Mouse (Mus musculus): ENCODE measurements around the gene Abhd6.

The Abhd6 gene

DNA sequence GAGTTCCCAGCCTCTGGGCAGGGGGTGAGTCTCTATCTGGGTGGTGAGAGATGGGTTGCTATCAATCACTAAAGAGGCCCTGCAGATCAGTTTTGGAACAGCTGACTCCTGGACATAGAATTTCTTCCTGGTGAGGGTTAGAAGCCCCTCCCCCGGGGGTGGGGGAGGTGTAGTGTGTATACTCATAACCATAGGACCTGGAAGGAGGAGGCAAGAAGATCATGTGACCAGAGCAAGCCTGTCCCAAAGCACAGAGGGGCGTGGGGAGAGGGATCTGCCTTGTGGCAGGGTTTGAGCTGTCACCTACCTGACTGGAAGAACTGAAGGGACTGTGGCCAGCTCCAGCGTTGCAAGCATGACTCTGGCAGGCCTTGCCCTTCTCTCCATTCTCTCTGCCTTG lies 59.4 kb downstream of the Abhd6 start:
- DNase-seq (ENCODE audit: low spot score): no peak

DNA sequence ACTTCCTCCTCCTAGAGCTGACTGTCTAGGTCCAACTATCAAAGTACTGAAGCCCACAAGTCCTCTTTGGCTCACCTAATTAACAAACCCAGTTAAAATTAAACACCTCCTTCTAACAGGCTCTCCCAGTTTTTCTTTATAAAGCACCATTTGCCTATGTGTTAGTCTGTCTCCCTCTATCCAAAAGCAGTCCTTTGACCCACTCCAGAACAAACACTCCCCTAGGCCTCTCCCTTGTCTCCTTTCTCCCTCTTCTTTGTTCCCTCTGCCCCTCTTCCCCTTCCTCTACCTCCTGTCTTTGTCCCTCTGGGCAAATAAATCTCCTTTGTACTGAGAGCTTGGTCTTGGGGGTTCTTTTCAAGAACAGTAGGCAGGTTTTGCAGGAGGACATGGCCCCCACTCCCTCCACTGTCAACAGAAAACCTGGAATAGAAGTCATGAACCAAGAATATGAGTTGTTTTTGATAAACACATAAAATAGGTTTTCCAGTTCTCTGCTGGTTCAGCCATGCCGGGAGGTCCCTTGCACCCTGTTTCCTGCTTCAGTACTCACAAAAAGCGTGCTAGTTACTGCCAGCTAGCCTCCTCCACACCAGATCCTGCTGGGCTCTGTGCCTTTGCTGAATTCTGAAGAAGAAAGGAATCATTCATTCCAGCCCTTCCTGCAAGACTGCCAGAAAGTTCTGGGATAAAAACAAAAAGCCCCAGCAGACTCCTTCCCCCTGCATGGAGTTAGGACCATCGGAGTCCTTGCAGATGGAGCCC lies 60.0 kb downstream of the Abhd6 start:
- no peak for DNase-seq (ENCODE audit: low spot score)

DNA sequence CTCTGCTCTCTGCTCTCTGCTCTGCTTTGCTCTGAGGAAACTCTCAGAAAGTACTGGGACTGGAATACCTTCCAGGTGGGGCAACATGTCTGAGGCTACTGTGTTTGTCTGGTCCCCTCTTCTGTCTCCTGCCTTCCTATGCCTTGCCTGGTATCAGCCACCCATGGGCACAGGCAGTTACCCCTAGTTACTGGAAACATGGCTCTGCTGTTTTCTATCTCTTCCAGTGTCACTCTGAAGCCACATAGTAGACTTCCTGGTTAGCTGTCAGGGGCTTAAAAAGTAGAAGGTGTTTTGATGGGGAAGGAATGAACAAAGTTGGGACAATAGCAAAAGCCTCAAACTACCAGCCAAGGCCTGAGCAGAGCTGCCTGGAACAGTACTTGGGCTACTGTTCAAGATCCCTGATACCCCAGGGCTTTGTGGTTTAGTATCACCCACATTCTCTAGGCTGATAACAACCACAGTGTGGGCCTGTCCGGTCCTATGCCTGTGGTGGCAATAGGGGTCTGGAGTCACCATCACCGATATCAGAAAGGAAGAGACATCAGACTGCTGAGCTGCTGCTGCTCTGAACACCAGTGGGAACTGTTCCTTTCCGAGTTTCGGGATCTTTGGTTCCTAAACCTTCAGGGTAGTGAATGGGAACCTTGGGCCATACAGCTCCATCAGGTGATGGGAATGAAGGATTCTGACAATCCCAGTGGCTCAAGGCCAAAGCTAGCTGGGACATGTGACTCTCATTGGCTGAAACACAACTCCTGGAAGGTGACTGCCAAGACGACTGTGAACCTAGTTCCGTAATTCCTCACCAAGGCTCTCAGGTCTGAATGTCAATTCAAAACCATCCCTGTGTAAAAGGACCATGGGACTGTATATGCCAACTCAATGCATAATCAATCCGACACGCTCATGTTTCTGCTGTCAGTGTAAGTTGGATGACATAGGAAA lies 61.4 kb downstream of the Abhd6 start:
- DNase-seq (ENCODE audit: low spot score): no peak

DNA sequence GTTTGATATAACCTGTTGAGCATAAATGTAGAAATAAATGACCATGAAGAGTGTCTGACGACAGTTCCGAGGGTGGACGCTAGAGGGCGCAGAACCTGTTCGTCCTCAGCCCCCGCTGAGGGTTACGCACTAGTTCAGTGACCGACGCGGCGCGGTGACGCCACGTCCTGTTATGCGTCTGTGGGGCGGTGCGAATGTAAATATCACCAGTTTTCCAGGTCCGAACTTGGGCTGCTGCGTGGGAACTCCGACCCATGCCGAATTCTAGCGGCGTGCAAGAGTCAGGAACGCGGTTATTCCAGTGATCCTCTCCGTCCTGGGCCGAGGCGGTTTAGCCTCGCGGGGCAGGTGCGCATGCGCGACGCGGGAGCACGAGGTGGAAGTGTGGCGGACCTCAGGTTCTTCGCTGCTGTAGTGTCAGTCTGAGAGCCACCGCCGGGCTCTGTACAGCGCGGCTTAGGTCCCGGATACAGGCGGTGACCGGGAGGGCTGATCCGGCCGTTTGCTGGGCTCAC lies 77.5 kb downstream of the Abhd6 start, which contains the start of gene Rpp14:
Gene Rpp14 (plus strand): TSS at position 203 of the 515 bp plus-strand sequence.
- peak; percentile 99 for DNase-seq (ENCODE audit: low spot score)

DNA sequence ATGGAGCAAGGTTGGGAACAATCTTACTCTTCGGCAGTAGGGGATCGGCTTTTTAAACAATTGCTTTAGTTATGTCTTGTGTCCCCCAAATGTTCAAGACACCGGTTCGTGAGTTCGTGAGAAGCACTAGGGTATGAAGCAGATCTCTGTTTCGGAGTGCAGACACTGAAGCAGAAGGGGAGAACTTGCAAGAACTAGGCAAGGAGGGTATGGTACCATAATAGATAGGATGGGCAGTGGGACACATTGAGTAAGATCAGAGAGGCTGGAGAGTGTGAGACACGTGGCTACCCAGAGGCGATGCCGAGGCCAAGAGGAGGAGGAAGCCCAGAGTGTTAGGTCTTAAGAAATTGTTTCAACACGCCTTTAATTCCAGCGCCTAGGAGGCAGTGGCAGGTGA lies 78.0 kb downstream of the Abhd6 start:
- DNase-seq (ENCODE audit: low spot score): no peak

DNA sequence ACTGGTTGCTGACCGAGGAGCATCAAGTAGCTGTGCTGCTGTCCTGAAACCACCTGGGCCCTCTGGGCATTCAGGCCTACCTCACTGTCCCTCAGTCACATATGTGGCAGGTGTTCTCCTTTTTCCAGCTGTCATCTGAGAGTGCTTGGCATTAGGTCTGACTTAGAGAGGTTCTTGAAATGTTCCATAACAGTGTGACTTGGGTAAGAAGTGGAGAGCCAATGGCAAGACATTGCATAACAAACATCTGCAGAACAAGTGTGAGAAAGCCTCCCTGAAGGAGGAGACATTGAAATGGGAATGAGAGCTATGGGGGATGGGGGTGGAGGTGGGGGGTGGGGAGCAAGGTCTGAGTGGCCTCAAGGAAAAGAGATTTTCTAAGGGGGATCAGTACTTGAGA lies 80.2 kb downstream of the Abhd6 start:
- no peak for DNase-seq (ENCODE audit: low spot score)

DNA sequence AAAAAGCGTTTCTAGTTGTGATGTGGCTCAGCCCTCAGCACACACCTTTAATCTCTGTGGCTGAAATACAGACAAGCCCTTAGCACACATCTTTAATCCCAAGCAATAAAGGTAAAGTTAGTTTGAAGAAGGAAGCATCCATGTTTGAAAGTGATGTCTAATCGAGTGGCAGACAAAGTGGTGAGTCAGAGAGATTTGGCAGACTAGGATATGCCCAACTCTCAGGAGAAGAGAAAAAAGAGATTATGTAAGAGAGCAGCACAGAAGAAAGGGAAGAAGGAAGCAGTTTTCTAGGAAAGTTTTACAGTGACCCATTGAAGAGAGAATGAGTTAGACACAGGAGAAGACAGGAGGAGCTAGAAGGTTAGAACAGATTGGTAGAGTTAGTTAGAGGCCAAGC lies 86.3 kb downstream of the Abhd6 start:
- DNase-seq (ENCODE audit: low spot score): no peak

DNA sequence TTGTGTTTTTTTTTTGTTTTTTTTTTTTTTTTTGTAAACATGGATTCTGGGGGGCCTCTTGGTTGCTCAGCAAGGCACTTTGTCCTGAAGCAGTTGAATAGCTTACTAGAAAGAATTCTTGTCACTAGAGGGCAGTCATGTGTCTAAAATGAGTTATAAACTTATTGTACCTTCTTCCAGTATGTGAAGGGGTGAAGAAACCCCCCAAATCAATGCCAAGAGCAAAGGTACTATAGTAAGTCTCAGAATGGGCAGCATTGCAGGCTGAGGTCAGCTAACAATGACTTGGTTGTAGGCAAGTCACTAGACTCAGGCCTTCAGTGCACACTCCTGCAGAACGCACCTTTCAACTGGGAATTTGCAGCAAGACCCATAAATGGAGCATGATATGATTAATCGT lies 89.9 kb downstream of the Abhd6 start:
- peak; percentile 82 for DNase-seq (ENCODE audit: low spot score)

DNA sequence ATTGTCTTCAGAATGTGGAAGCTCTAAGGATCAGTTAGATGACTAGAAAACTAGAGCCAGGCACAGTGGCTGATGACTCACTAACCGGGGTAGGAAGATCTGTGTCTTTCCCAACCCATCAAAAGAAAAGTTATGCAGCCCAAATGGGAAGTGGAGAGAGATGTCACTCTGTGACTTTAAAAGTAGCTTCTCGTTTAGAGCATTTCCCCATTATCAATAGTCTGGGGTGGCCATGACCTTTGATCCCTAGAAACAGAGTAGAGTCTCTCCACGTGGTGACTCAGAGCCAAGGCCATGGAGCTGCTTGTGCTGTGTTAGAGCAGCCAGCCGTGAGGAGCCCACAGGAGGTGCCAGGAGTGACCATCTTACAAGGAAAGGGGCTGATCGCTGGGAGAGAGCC lies 90.7 kb downstream of the Abhd6 start:
- DNase-seq (ENCODE audit: low spot score): no peak

DNA sequence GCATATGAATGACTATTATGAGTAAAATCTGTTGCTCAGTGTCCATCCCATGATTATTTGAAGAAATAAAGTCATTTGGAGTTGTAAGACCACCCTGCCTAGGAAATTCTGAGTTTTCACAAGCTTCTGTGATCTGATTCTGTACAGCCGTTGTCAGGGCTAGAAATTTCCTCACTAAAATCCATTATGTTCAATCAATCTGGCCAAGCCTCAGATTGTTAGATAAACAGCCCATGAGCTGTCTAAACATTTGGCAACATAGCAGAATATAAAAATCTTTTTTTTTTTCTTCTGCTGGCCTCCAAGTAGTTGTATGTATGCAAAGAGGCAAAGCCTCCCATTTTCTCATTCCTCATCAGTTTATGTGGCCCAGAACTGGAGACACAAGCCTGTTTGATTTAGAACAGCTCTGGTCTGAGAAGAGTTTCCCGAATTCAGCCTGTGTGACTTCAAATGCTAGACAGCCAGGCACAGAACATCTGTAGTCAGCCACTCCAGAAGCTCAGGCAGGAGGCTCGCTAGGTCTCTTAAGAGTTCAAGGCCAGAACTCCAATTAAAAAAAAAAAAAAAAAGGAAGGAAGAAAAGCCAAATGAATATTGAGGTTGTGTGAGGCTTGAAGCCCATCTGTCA lies 92.3 kb downstream of the Abhd6 start:
- no peak for DNase-seq (ENCODE audit: low spot score)

DNA sequence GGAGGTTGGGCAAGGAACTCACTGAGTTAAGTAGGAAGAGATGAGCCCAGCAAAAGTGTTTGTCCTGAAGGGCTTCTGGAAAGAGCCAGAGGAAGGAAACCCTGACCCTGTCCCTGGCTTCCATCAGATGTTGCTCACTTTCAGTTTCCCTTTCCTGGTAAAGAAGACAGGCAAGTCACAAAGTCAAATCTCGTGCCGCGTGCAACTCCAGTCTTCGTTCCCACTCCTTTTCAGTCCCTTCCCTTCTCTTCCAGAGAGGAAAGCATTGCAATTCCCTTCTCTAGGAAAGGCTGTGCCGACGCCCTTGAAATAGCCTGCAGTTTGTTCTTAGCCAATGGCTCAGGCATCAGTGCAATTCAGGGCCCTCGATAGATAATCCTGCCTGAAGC lies 92.9 kb downstream of the Abhd6 start:
- no peak for DNase-seq (ENCODE audit: low spot score)

DNA sequence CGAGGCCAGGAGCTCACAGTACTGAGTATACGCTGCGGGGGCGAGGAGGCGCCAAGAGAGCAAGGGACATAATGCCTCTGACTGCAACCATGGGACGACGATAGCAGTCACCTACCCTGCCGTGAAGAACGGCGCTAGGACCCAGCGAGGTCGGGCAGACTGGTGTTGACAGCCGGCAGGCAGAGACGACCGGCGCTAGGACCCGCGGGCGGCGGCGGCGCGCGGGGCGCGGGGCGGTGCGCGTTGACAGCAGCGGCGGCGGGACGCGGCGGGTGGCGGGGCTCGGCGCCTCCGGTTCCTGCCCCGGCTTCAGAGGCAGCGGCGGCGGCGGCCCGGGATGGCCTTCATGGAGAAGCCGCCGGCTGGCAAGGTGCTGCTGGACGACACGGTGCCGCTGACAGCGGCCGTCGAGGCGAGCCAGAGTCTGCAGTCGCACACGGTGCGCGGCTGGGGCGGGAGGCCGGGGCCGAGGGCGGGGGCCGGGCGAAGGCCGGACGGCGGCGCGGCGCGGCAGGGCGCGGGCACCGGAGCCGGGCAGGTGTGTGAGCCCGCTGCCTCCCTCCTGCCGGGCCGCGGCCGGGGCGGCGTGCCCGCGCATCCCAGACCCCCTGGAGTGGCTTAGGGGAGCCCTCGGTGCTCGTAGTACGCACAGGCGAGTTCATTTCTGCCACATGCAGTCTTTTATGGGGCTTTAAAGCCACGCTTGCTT lies 95.4 kb downstream of the Abhd6 start, which contains the start of gene Pxk:
Gene Pxk (plus strand): TSS at position 234 of the 709 bp plus-strand sequence.
- peak; percentile 88 for DNase-seq (ENCODE audit: low spot score)

DNA sequence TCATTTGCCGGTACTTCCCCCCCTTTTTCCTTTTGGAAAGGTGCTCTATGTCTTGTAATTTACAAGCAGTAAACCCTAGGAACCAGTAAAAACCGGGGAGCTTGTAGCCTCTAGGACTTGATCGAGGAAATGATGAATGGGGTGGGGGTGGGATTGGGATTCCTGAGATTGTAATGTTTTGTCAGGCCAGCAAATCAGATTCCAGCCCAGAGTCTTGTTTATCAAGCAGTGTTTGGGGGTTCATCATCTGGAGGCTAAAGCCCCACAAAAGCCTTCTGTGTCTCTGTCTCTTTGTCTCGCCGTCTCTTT lies 95.9 kb downstream of the Abhd6 start:
- DNase-seq (ENCODE audit: low spot score): peak; percentile 40

DNA sequence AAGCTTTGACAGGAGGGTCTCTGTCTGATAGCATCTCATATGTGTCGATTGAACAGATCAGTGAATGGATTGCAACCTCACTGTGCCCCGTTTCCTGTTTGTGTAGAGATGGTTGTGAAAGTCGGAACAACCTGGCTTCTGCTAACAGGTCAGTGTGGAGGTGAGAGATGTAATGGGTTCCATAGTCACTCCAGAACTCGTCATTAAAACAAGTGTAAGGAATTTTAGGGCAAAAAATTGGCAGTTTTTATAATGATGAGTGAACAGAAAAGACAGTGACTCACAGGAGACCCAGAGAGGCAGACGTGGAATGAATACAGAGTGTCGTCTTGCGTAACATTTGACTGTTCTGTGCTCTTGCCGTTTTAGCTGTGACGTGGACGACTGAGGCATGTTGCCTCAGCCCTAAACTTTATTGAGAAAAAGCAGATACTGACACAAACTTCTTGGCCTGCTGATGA lies 96.9 kb downstream of the Abhd6 start:
- DNase-seq (ENCODE audit: low spot score): no peak

DNA sequence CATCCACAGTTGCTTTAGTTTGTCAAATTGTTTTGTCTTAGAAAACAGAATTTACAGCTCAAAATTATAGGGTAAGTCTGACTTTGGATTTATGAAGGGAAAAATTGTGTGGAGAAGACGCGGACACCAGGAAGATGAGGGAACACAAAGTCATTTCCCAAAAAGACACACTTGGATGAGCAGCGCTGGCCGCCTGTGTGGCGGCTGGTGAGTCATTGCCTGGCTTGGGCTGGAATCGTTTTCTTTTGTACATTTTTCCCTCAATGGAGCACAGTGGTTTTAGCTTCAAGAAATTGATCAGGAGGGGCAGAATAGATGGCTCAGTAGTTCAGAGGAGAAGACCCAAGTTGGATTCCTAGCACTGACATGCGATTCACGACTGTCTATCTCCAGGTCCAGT lies 99.2 kb downstream of the Abhd6 start:
- no peak for DNase-seq (ENCODE audit: low spot score)

DNA sequence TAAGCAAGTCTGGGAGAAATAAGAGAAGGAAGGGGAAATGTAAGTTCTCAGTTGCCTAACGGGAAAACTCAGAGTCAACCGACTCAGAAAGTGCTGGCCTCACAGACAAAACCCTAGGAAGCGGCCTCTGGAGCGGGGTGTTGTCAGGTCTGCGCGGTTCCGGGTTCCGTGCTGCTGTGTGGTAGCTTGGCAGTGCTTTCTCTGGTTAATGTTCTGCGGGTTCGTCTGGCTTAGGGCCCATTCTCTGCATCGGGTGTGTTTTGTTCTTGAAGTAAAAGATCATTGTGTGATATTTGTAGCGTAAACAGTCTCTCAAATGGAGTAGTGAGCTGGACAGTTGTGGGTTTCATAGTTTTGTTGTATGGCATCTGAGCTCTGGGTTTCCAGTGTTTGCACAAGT lies 100.0 kb downstream of the Abhd6 start:
- no peak for DNase-seq (ENCODE audit: low spot score)
